Mouse (Mus musculus) ES-E14 (cell line): ENCODE data around the gene Larp1b. TPM values are rescaled to one million over a fixed set of nuclear protein-coding genes. Genes with fewer than 3 reads are reported as not detected.

Experiments used
- DNase-seq: peaks from one replicate; pipeline ENCODE4 v3.0.0-alpha.2; 2013; ENCODE audit warnings: low read depth, low spot score
- H3K27ac ChIP-seq: 2 replicates; pipeline ENCODE4 v1.5.1; 2012; ENCODE audit warnings: low read depth, mild to moderate bottlenecking, low read length, moderate library complexity, mixed read lengths; ENCODE audit not compliant: poor library complexity, insufficient read depth, severe bottlenecking
- H3K36me3 ChIP-seq: 2 replicates; pipeline ENCODE4 v1.6.1; 2012; ENCODE audit warnings: mild to moderate bottlenecking, low read length, moderate library complexity, mixed read lengths; ENCODE audit not compliant: control insufficient read depth, poor library complexity, insufficient read depth, severe bottlenecking
- H3K4me1 ChIP-seq, 2 experiments: fragments of 150-350 bp in 1 of 2; sonication (generic) in 1 of 2; 2 replicates each; pipeline ENCODE4 v1.6.1; 2012; ENCODE audit warnings: low read length in 2 of 2, mild to moderate bottlenecking in 1 of 2, mixed read lengths in 1 of 2; ENCODE audit not compliant: control insufficient read depth in 2 of 2, insufficient read depth in 2 of 2, poor library complexity in 1 of 2
- H3K4me3 ChIP-seq, 2 experiments: fragments of 150-350 bp in 1 of 2; sonication (generic) in 1 of 2; 2 replicates each; pipeline ENCODE4 v1.5.1; 2012; ENCODE audit warnings: low read length in 2 of 2, low read depth in 1 of 2, mild to moderate bottlenecking in 1 of 2, mixed read lengths in 1 of 2; ENCODE audit not compliant: insufficient read depth in 1 of 2, poor library complexity in 1 of 2, severe bottlenecking in 1 of 2
- H3K9ac ChIP-seq: 2 replicates; pipeline ENCODE4 v1.6.1; 2012; ENCODE audit warnings: low read depth, mild to moderate bottlenecking, low read length, mixed read lengths; ENCODE audit not compliant: poor library complexity, insufficient read depth, severe bottlenecking
- H3K9me3 ChIP-seq: fragments of 150-350 bp; sonication (generic); 2 replicates; pipeline ENCODE4 v1.6.1; 2012; ENCODE audit warnings: low read depth, mild to moderate bottlenecking, low read length; ENCODE audit not compliant: control insufficient read depth, insufficient read depth
- CHD2 ChIP-seq: IDR thresholded peaks from 2 replicates; pipeline ENCODE4 v1.6.1; 2014; ENCODE audit warnings: mild to moderate bottlenecking, low read depth, low read length, inconsistent platforms
- HCFC1 ChIP-seq: IDR thresholded peaks from 2 replicates; pipeline ENCODE4 v1.6.1; 2012; ENCODE audit warnings: low read length, inconsistent platforms, borderline replicate concordance; ENCODE audit not compliant: insufficient read depth
- MAFK ChIP-seq: IDR thresholded peaks from 2 replicates; pipeline ENCODE4 v1.6.1; 2014; ENCODE audit warnings: mild to moderate bottlenecking, low read depth, low read length, inconsistent platforms; ENCODE audit not compliant: insufficient read depth
- ZC3H11A ChIP-seq: IDR thresholded peaks from 2 replicates; pipeline ENCODE4 v1.6.1; 2012; ENCODE audit warnings: low read depth, mild to moderate bottlenecking, inconsistent platforms, low read length, borderline replicate concordance
- ZNF384 ChIP-seq: IDR thresholded peaks from 2 replicates; pipeline ENCODE4 v1.6.1; 2012; ENCODE audit warnings: low read depth, low read length, inconsistent platforms
- in situ Hi-C, 2 experiments: fragments of 600-800 bp; cut with MboI; formaldehyde crosslinking; loops; one replicate each; pipeline ENCODE4 v1.15.1; 2025; ENCODE audit warnings: low sequenced_read_pairs in 2 of 2, inconsistent platforms in 1 of 2; ENCODE audit not compliant: unreplicated experiment in 2 of 2
- total RNA-seq: library from RNA; depleted of rRNA; stranded (reverse); fragments of 300-350 nt; gene quantifications from 2 replicates; pipeline ENCODE4 v1.2.3, GENCODE M21; 2012

The Larp1b gene
- total RNA-seq, 1 experiment, result 9.4 TPM

DNA sequence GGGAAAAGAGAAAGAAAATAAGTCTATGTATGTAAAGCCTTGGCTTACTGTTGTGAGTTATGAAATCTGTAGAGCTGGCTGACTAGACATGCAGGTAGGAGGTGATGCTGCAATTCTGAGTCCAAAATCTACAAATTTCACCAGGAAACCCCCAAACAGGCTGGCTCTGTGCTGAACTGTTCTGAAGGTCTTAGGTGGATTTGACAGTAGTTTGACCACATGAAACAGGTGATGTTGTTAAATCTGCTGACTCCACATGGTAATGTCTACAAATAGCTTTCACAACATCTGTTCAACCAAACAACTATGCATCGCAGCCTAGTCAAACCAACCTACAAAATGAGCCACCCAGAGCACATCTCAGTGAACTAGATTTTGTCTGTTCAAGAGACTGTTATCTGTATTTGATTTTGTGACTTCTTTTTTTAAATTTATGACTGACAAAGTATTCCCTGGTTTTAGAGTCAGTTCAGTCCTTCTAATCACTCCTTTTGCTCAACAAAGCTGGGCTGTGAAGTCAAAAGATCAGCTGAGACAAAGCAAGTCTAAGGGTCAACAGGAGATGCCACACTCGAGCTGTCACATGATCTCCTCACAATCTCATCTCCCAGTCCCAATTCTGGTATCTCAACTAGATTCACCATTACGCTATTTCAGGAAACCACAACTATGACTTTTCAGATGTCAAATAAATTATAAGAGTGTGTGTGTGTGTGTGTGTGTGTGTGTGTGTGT is 112.4 kb downstream of the Larp1b start:
- H3K9me3 ChIP-seq, result no peaks in the 10 kb centered on the region
- no peaks in the 10 kb centered on the region; the same call in 1 of the 2 replicates for H3K36me3 ChIP-seq
- no peak overlapping the region for H3K9ac ChIP-seq
- H3K4me1 ChIP-seq, result no peaks in the 10 kb centered on the region
- DNase-seq, result no peak
- H3K27ac ChIP-seq, result no peak overlapping the region
- TF ChIP-seq MAFK, result no peak
- no peak for TF ChIP-seq ZNF384
- no peak for TF ChIP-seq HCFC1
- TF ChIP-seq CHD2, result no peak
- TF ChIP-seq ZC3H11A, result no peak
- in situ Hi-C loops, result no loop called here
- no peak overlapping the region for H3K4me3 ChIP-seq

DNA sequence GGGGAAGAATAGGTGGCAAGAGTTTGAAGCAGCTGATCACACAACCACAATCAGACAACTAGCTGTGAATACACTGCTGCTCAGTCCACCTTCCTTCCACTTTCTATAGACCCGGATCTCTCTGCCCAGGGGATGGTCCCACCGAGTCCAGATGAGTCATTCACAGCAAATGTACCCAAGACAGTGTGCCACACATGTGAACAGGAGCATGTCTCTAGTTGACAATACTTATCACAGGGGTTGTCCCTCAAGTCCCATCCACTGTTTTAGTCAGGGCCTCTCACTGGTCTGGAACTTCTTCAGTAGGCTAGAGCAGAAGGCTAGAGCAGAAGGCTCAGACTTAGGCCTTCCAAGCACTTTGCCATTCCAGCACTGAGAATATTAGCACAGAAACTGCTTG is 113.1 kb downstream of the Larp1b start:
- in situ Hi-C loops, result no loop called here
- TF ChIP-seq ZNF384, result no peak
- TF ChIP-seq ZC3H11A, result no peak
- no peak for TF ChIP-seq HCFC1
- TF ChIP-seq MAFK, result no peak
- no peak for TF ChIP-seq CHD2
- peaks cover 5% of the 10 kb centered on the region; the same call in 1 of the 2 replicates for H3K36me3 ChIP-seq

DNA sequence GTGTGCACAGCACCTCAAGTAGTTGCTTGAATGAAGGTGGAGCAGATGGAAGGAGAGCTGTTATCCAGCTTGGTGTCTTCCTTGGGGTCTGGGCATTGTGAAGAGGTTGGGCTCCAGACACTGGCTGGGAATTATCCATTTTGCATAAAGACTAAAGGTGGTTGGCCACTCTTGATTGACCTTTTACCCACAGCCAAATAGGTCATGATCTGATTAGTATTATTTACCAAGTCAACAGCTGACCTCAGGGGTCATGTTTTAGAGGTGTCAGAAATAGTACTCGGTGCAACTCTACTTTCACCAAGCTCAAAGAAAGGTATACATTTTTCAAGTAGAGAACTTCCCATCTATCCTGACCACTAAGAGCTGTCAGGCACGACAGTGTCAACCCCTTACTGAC is 115.7 kb downstream of the Larp1b start:
- no peak for DNase-seq
- H3K9ac ChIP-seq, result no peak overlapping the region
- in situ Hi-C loops, result no loop called here
- H3K4me1 ChIP-seq, result no peaks in the 10 kb centered on the region
- no peak for TF ChIP-seq HCFC1
- no peak for TF ChIP-seq ZNF384
- TF ChIP-seq CHD2, result no peak
- no peak for TF ChIP-seq ZC3H11A
- no peak for TF ChIP-seq MAFK
- H3K4me3 ChIP-seq, result no peak overlapping the region
- no peaks in the 10 kb centered on the region for H3K9me3 ChIP-seq
- peaks cover 14% of the 10 kb centered on the region; the same call in 1 of the 2 replicates for H3K36me3 ChIP-seq
- H3K27ac ChIP-seq, result no peak overlapping the region

More for the DNA sequence above, 113.1 kb downstream of the Larp1b start:
- Histone ChIP-seq H3K4me3 (no peak overlapping the region), H3K9me3 (no peaks in the 10 kb centered on the region), H3K4me1 (no peaks in the 10 kb centered on the region), H3K9ac (no peak overlapping the region), H3K27ac (no peak overlapping the region)
- DNase-seq, result no peak

DNA sequence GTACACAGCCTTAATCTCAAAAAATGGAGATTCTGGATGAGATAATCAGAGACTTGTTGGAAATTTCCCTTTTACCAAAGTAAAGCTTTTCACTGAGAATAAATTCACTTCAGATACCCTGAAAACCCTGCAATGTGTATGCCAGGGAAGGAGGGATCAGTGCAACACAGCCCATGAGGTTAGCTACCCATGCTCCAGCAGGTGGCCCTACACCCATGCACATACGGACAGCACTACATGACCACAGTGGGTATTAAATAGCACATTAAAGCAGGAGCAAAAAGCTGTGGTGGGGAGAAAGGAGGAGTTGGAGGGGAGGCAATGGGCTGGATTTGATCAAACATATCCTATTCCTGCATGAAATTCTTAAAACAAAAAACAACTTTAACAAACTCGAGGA is 120.9 kb downstream of the Larp1b start:
- no peaks in the 10 kb centered on the region for H3K9me3 ChIP-seq
- H3K36me3 ChIP-seq, result peaks cover 16% of the 10 kb centered on the region; the same call in 1 of the 2 replicates
- no peak overlapping the region for H3K27ac ChIP-seq
- no peak overlapping the region for H3K9ac ChIP-seq
- H3K4me3 ChIP-seq, result no peak overlapping the region
- TF ChIP-seq MAFK (no peak), HCFC1 (no peak), ZNF384 (no peak), CHD2 (no peak)
- in situ Hi-C loops, result no loop called here
- H3K4me1 ChIP-seq, result peaks cover 0 to 2% of the 10 kb centered on the region in 2 experiments; a peak in 2 of 4 replicates
- no peak for DNase-seq
